Mouse (Mus musculus): Measurements from ENCODE around the gene Eml4.

GRCm38 (mm10) chr17:83311806-83312205 lies 38.9 kb upstream of the Eml4 start:
- TF ChIP-seq CTCF (IDR thresholded peaks at IDR 0.05; ENCODE audit: insufficient read depth, low read depth, low read length) (no peak), POLR2A (IDR thresholded peaks at IDR 0.05; ENCODE audit: insufficient read depth, low read depth, low read length) (no peak)
